Mouse (Mus musculus) urinary bladder, postnatal 0 days (tissue): ENCODE results near the gene Aup1. TPM values are rescaled to one million over a fixed set of nuclear protein-coding genes. Genes with fewer than 3 reads are reported as not detected.

Experiments
- microRNA counts: library from miRNA; unstranded; fragments of <30 nt; microRNA quantifications from one replicate; lab custom pipeline; 2016
- microRNA-seq: library from miRNA; unstranded; fragments of <30 nt; microRNA quantifications from one replicate; pipeline ENCODE4, GENCODE M21; 2016
- polyA plus RNA-seq: library from polyadenylated mRNA; unstranded; fragments of >200 nt; fragmentation: Nextera tagmentation; extraction: Ambion mirVana; gene quantifications from 2 replicates; pipeline ENCODE4 v1.2.1, GENCODE M21; 2015

The Aup1 gene
- polyA plus RNA-seq = 130 and 134 TPM in 2 replicates

GRCm38 (mm10) chr6:83054074-83054851 lies at the start of gene Aup1:
Aup1 (plus strand) TSS chr6:83054521.

GRCm38 (mm10) chr6:83033249-83034185 lies 20.8 kb upstream of the Aup1 start, which contains the start of the genes Dok1 and Loxl3:
Dok1 (minus strand) TSS chr6:83033471.
Loxl3 (plus strand) TSS chr6:83034173.

GRCm38 (mm10) chr6:83054871-83055431 lies 630 bp downstream of the Aup1 start, which contains the start of gene Htra2:
Htra2 (minus strand) TSS chr6:83055273.

GRCm38 (mm10) chr6:83057790-83058189 lies 3.5 kb downstream of the Aup1 start, which contains the start of gene Dqx1:
Dqx1 (plus strand) TSS chr6:83057844.

GRCm38 (mm10) chr6:83070247-83070310 lies 15.8 kb downstream of the Aup1 start, which contains the start of gene Tlx2:
Tlx2 (minus strand) TSS chr6:83070293.

GRCm38 (mm10) chr6:83077630-83078323 lies 23.5 kb downstream of the Aup1 start, which contains the start of gene Pcgf1:
Pcgf1 (plus strand) TSS chr6:83077869.

GRCm38 (mm10) chr6:83086121-83087035 lies 32.1 kb downstream of the Aup1 start, which contains the start of gene Lbx2:
Lbx2 (plus strand) TSS chr6:83086367.

GRCm38 (mm10) chr6:83101316-83101687 lies 47.0 kb downstream of the Aup1 start, which contains the start of the genes Ccdc142 and Gm42688:
Ccdc142 (plus strand) TSS chr6:83101601.
Gm42688 (plus strand) TSS chr6:83101617.

MicroRNAs encoded within 50 kb of the gene (microRNA counts, 519-probe panel; counts per million panel counts)
- microRNA mmu-miR-3470a+mmu-miR-3470b (lab: Ali Mortazavi, UCI) = not detected

Small RNA genes lying within 50 kb of the gene (microRNA-seq; reads per million reads assigned to microRNA genes)
- gene Mir3470a (not detected), gene Mir7040 (not detected)

Other genes with a start within 250 kb of the Aup1 start
- 0.08 and 0.22 TPM in 2 replicates for gene Sema4f, start 114.8 kb upstream of the Aup1 start, polyA plus RNA-seq
- 0.23 and 0.34 TPM in 2 replicates for gene M1ap, start 107.6 kb upstream of the Aup1 start, polyA plus RNA-seq
- gene Dok1, start 21.1 kb upstream of the Aup1 start, polyA plus RNA-seq = 20.9 TPM in 2 replicates
- gene Loxl3, start 20.3 kb upstream of the Aup1 start, polyA plus RNA-seq = 9.6 and 9.8 TPM in 2 replicates
- 66.1 and 69.7 TPM in 2 replicates for gene Htra2, start 752 bp downstream of the Aup1 start, polyA plus RNA-seq
- 3.3 and 4.1 TPM in 2 replicates for gene Dqx1, start 3.3 kb downstream of the Aup1 start, polyA plus RNA-seq
- gene Tlx2, start 15.8 kb downstream of the Aup1 start, polyA plus RNA-seq = 0.46 and 0.62 TPM in 2 replicates
- gene Pcgf1, start 23.3 kb downstream of the Aup1 start, polyA plus RNA-seq = 9.2 and 12.1 TPM in 2 replicates
- gene Lbx2, start 31.8 kb downstream of the Aup1 start, polyA plus RNA-seq = 0.21 TPM in 1 of 2 replicates, not detected in the other
- gene Ccdc142, start 47.1 kb downstream of the Aup1 start, polyA plus RNA-seq = 0.71 and 0.80 TPM in 2 replicates
- 0.82 and 1.1 TPM in 2 replicates for gene Gm42688, start 47.1 kb downstream of the Aup1 start, polyA plus RNA-seq
- gene Mrpl53, start 54.5 kb downstream of the Aup1 start, polyA plus RNA-seq = 127 TPM in 2 replicates
- gene Mogs, start 61.0 kb downstream of the Aup1 start, polyA plus RNA-seq = 18.7 and 21.6 TPM in 2 replicates
- 48.6 and 53.4 TPM in 2 replicates for gene Wbp1, start 67.0 kb downstream of the Aup1 start, polyA plus RNA-seq
- 7.6 and 8.2 TPM in 2 replicates for gene Ino80b, start 70.9 kb downstream of the Aup1 start, polyA plus RNA-seq
- gene Rtkn, start 80.9 kb downstream of the Aup1 start, polyA plus RNA-seq = 7.2 and 9.3 TPM in 2 replicates
- gene Wdr54, start 101.9 kb downstream of the Aup1 start, polyA plus RNA-seq = 1.6 and 1.8 TPM in 2 replicates
- gene 1700003E16Rik, start 101.9 kb downstream of the Aup1 start, polyA plus RNA-seq = 0.51 and 0.66 TPM in 2 replicates
- gene Dctn1, start 111.4 kb downstream of the Aup1 start, polyA plus RNA-seq = 62.5 and 72.3 TPM in 2 replicates
- gene Slc4a5, start 165.3 kb downstream of the Aup1 start, polyA plus RNA-seq = 0.17 TPM in 1 of 2 replicates, not detected in the other